In genomic region chr7:19129396-19129795, GRCm38 (mm10) we compare ENCODE assay signal across 19 mouse cellular contexts. TPM values are rescaled to one million over a fixed set of nuclear protein-coding genes. Genes with fewer than 3 reads are reported as not detected.
"Had no signal": no experiment of that assay in that cellular context is flagged by ENCODE, and none has a peak within 500 bp of the region (broad histone marks: within the 10 kb centered on the region; RNA-seq: fewer than 3 reads in every experiment).

No protein-coding gene starts in this region.

- H3K27me3 ChIP-seq: liver, embryonic 13.5 days; midbrain, embryonic 13.5 days; neural tube, embryonic 12.5 days had no signal

- ATAC-seq: lung, postnatal 0 days; midbrain, embryonic 13.5 days had no signal

- DNase-seq: kidney, postnatal 25 days; layer of hippocampus, adult 9-11 months; liver, embryonic 13.5 days; lung, embryonic 14.5 days; retina, postnatal 1 day; right cerebral cortex, postnatal 25 days; thymus, adult 18-20 months; thymus, postnatal 36 days had no signal

- H3K4me3 ChIP-seq: layer of hippocampus, adult 2 months; left cerebral cortex, adult 2 months; liver, embryonic 13.5 days; midbrain, embryonic 13.5 days; neural tube, embryonic 12.5 days had no signal

- H3K9me3 ChIP-seq: liver, embryonic 13.5 days; midbrain, embryonic 13.5 days; neural tube, embryonic 12.5 days had no signal

- H3K27ac ChIP-seq: kidney, postnatal 0 days; left cerebral cortex, adult 2 months; liver, embryonic 13.5 days; macrophage; neural tube, embryonic 12.5 days had no signal

- H3K9ac ChIP-seq: liver, embryonic 13.5 days; lung, embryonic 14.5 days; neural tube, embryonic 12.5 days had no signal

- H3K4me2 ChIP-seq: liver, embryonic 13.5 days; lung, embryonic 14.5 days; midbrain, embryonic 13.5 days; neural tube, embryonic 12.5 days had no signal

RNA-seq across cellular contexts. Expression of gene Gm4969, which starts 11.2 kb away (rescaled TPM):
- total RNA-seq: neutrophil, adult 5-6 weeks had no signal
- polyA plus RNA-seq: large intestine, adult 2 months; macrophage; small intestine, adult 2 months; spleen, adult 2 months had no signal

RNA-seq across cellular contexts. Expression of gene Six5, which starts 35.0 kb away (rescaled TPM):
- total RNA-seq: neutrophil, adult 5-6 weeks had no signal
